Mouse (Mus musculus) midbrain, embryonic 10.5 days (tissue): ENCODE data around the gene Rhbdl1. TPM values are rescaled to one million over a fixed set of nuclear protein-coding genes. Genes with fewer than 3 reads are reported as not detected.

Experiments
- DNase-seq: peaks from one replicate; pipeline ENCODE4 v3.0.0-alpha.2; 2017; ENCODE audit warnings: low spot score
- H3K27ac ChIP-seq: fragments of 300-500 bp; sonication (generic); replicated peaks from 2 replicates; pipeline ENCODE4 v1.5.1; 2016; ENCODE audit warnings: mild to moderate bottlenecking
- H3K27me3 ChIP-seq: fragments of 300-500 bp; sonication (generic); 2 replicates; pipeline ENCODE4 v1.6.1; 2016; ENCODE audit warnings: low read depth, mild to moderate bottlenecking; ENCODE audit not compliant: poor library complexity, severe bottlenecking
- H3K36me3 ChIP-seq: fragments of 300-500 bp; sonication (generic); 2 replicates; pipeline ENCODE4 v1.6.1; 2016; ENCODE audit warnings: mild to moderate bottlenecking, moderate library complexity
- H3K4me1 ChIP-seq: fragments of 300-500 bp; sonication (generic); 2 replicates; pipeline ENCODE4 v1.6.1; 2016
- H3K4me3 ChIP-seq: fragments of 300-500 bp; sonication (generic); 2 replicates; pipeline ENCODE4 v1.5.1; 2016; ENCODE audit warnings: mild to moderate bottlenecking, moderate library complexity
- H3K9me3 ChIP-seq: fragments of 300-500 bp; sonication (generic); replicated peaks from 2 replicates; pipeline ENCODE4 v1.6.1; 2016; ENCODE audit warnings: mild to moderate bottlenecking
- WGBS: fragments of 180-500 bp; shearing (Covaris S2); methylation state at CpG from one replicate; pipeline ENCODE4 v1.1.7; 2016; 5-methylcytosine and 5-hydroxymethylcytosine counted together
- polyA plus RNA-seq: library from polyadenylated mRNA; unstranded; fragments of >200 nt; fragmentation: Nextera tagmentation; extraction: Ambion mirVana; gene quantifications from 2 replicates; pipeline ENCODE4 v1.2.1, GENCODE M21; 2016

Gene Rhbdl1
- polyA plus RNA-seq, 1 experiment from 2014 or later = 1.7 TPM

GRCm38 (mm10) chr17:25827546-25828222 is 9.4 kb downstream of the Rhbdl1 start:
- Histone ChIP-seq H3K9me3 (no peaks in the 10 kb centered on the region), H3K4me1 (peaks cover 86% of the 10 kb centered on the region), H3K4me3 (peak overlapping the region; percentile 89), H3K36me3 (peaks cover 60% of the 10 kb centered on the region), H3K27me3 (no peaks in the 10 kb centered on the region), H3K27ac (peak overlapping the region; percentile 95; the same call in 1 of the 2 replicates)
- DNase-seq = no peak
- 94% methylated on average over 22 of the region's 22 CpGs for WGBS

- Histone ChIP-seq H3K4me1 (peaks cover 84% of the 10 kb centered on the region), H3K27ac (no peak overlapping the region), H3K4me3 (peak overlapping the region; percentile 89; the same call in 1 of the 2 replicates)
Measured at GRCm38 (mm10) chr17:25827011-25827410, 10.1 kb downstream of the Rhbdl1 start.

GRCm38 (mm10) chr17:25825984-25826570 is 11.0 kb downstream of the Rhbdl1 start:
- WGBS = 95% methylated on average over 27 of the region's 27 CpGs
- Histone ChIP-seq H3K4me1 (peaks cover 75% of the 10 kb centered on the region), H3K27me3 (0 out of 2 replicates have a peak, but pooled peaks cover 3% of the 10 kb centered on the region), H3K36me3 (peaks cover 50% of the 10 kb centered on the region), H3K4me3 (peak overlapping the region; percentile 89; the same call in 1 of the 2 replicates), H3K9me3 (no peaks in the 10 kb centered on the region), H3K27ac (no peak overlapping the region)
- DNase-seq = no peak

More at GRCm38 (mm10) chr17:25827011-25827410, 10.1 kb downstream of the Rhbdl1 start:
- no peak for DNase-seq
- Histone ChIP-seq H3K27me3 (no peaks in the 10 kb centered on the region), H3K36me3 (peaks cover 60% of the 10 kb centered on the region), H3K9me3 (no peaks in the 10 kb centered on the region)
- 99% methylated on average over 13 of the region's 13 CpGs for WGBS

- no peak for DNase-seq
Measured at GRCm38 (mm10) chr17:25825311-25825710, 11.8 kb downstream of the Rhbdl1 start.

GRCm38 (mm10) chr17:25824362-25825142 is 12.5 kb downstream of the Rhbdl1 start:
- Histone ChIP-seq H3K36me3 (peaks cover 39% of the 10 kb centered on the region), H3K9me3 (no peaks in the 10 kb centered on the region), H3K4me1 (peaks cover 66% of the 10 kb centered on the region), H3K4me3 (peak overlapping the region; percentile 89), H3K27me3 (peaks cover 18% of the 10 kb centered on the region), H3K27ac (no peak overlapping the region)
- 77% methylated on average over 17 of the region's 17 CpGs for WGBS
- DNase-seq = no peak

More at GRCm38 (mm10) chr17:25825311-25825710, 11.8 kb downstream of the Rhbdl1 start:
- no peak overlapping the region for H3K27ac ChIP-seq
- peak overlapping the region; percentile 89 for H3K4me3 ChIP-seq
- H3K27me3 ChIP-seq = peaks cover 10% of the 10 kb centered on the region
- peaks cover 43% of the 10 kb centered on the region for H3K36me3 ChIP-seq
- no peaks in the 10 kb centered on the region for H3K9me3 ChIP-seq
- H3K4me1 ChIP-seq = peaks cover 67% of the 10 kb centered on the region
- 88% methylated on average over 6 of the region's 6 CpGs for WGBS

GRCm38 (mm10) chr17:25823452-25823851 is 13.6 kb downstream of the Rhbdl1 start, which contains the start of gene Wdr24:
Wdr24 (plus strand) TSS chr17:25823627.
- H3K4me1 ChIP-seq = peaks cover 65% of the 10 kb centered on the region
- H3K27me3 ChIP-seq = peaks cover 29% of the 10 kb centered on the region
- whole genome bisulfite sequencing = under 1% methylated on average over 18 of the region's 18 CpGs
- peak within 1 kb of the TSS; percentile 82 for H3K27ac ChIP-seq
- peak within 1 kb of the TSS; percentile 89 for H3K4me3 ChIP-seq
- H3K9me3 ChIP-seq = no peaks in the 10 kb centered on the region
- peak; percentile 73 for DNase-seq
- peaks cover 44% of the 10 kb centered on the region for H3K36me3 ChIP-seq

GRCm38 (mm10) chr17:25818851-25819780 is 18.0 kb downstream of the Rhbdl1 start:
- H3K36me3 ChIP-seq = peaks cover 33% of the 10 kb centered on the region
- H3K4me3 ChIP-seq = peak overlapping the region; percentile 45
- H3K9me3 ChIP-seq = no peaks in the 10 kb centered on the region
- H3K27ac ChIP-seq = peak overlapping the region; percentile 68
- no peak for DNase-seq
- H3K4me1 ChIP-seq = peaks cover 26% of the 10 kb centered on the region
- WGBS = 6% methylated on average over 46 of the region's 46 CpGs
- H3K27me3 ChIP-seq = peaks cover 58% of the 10 kb centered on the region

GRCm38 (mm10) chr17:25817662-25818061 is 19.4 kb downstream of the Rhbdl1 start:
- no peak overlapping the region for H3K27ac ChIP-seq
- no peak overlapping the region for H3K4me3 ChIP-seq
- H3K36me3 ChIP-seq = peaks cover 33% of the 10 kb centered on the region
- DNase-seq = no peak
- H3K27me3 ChIP-seq = peaks cover 69% of the 10 kb centered on the region
- H3K9me3 ChIP-seq = no peaks in the 10 kb centered on the region
- peaks cover 26% of the 10 kb centered on the region for H3K4me1 ChIP-seq
- WGBS = 83% methylated on average over 11 of the region's 11 CpGs

- H3K9me3 ChIP-seq = no peaks in the 10 kb centered on the region
- 3% methylated on average over 20 of the region's 20 CpGs for WGBS
- peak overlapping the region; percentile 24; the same call in 1 of the 2 replicates for H3K4me3 ChIP-seq
- DNase-seq = peak; percentile 84
- no peak overlapping the region for H3K27ac ChIP-seq
- peaks cover 78% of the 10 kb centered on the region for H3K27me3 ChIP-seq
- H3K36me3 ChIP-seq = peaks cover 22% of the 10 kb centered on the region
- H3K4me1 ChIP-seq = peaks cover 38% of the 10 kb centered on the region
Measured at GRCm38 (mm10) chr17:25813471-25813870, 23.6 kb downstream of the Rhbdl1 start.

GRCm38 (mm10) chr17:25810890-25811289 is 26.2 kb downstream of the Rhbdl1 start:
- H3K27ac ChIP-seq = no peak overlapping the region
- peaks cover 45% of the 10 kb centered on the region for H3K4me1 ChIP-seq
- H3K9me3 ChIP-seq = no peaks in the 10 kb centered on the region
- 67% methylated on average over 4 of the region's 4 CpGs for WGBS
- H3K27me3 ChIP-seq = peaks cover 67% of the 10 kb centered on the region
- DNase-seq = no peak
- no peaks in the 10 kb centered on the region for H3K36me3 ChIP-seq
- peak overlapping the region; percentile 84 for H3K4me3 ChIP-seq

- DNase-seq = no peak
- Histone ChIP-seq H3K4me3 (peak overlapping the region; percentile 84), H3K27me3 (peaks cover 63% of the 10 kb centered on the region), H3K27ac (peak overlapping the region; percentile 95), H3K36me3 (no peaks in the 10 kb centered on the region), H3K4me1 (peaks cover 45% of the 10 kb centered on the region), H3K9me3 (no peaks in the 10 kb centered on the region)
- 8% methylated on average over 25 of the region's 25 CpGs for WGBS
Measured at GRCm38 (mm10) chr17:25809606-25810340, 27.3 kb downstream of the Rhbdl1 start.
